Mouse (Mus musculus): ENCODE measurements at regions not wholly inside any gene's neighbourhood (a gene's known extent, or its start where the extent isn't known, plus 50 kb on each side); places are given as distances from the start of the nearest gene placed in this dataset.

DNA sequence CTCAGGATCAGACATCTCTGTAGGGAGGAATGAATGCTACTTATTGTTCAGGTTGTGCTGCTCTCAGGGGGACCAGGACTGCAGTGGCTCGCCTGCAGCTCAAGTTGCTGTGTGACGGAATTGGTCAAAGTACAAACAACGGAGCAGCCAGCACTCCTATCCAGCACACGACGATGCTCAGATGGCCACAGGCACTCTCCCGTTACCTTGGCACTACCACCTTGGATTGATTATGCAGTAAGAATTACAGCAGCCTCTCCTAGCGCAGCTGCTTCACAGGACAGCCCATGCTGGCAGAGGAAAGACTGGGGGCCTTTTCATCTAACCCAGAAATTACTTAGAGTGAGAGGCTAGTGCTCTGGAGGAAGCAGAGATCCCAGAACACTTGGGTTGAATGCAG lies 226.5 kb downstream of the Maf start:
- TF ChIP-seq EP300 (IDR thresholded peaks at IDR 0.05; ENCODE audit: low read depth in 1 of 2, low read length in 2 of 2) (no peak), MAFK (IDR thresholded peaks at IDR 0.05; ENCODE audit: borderline replicate concordance, low read depth, low read length) (no peak), E2F4 (IDR thresholded peaks at IDR 0.05; ENCODE audit: borderline replicate concordance, low read depth, low read length) (no peak), ETS1 (IDR thresholded peaks at IDR 0.05; ENCODE audit: low read depth, low read length) (no peak), KAT2A (conservative IDR thresholded peaks at IDR 0.05; ENCODE audit: low read depth, low read length) (no peak)

Measured in MEL (cell line).